Mouse (Mus musculus) E14TG2a.4 (cell line): ENCODE measurements at regions not wholly inside any gene's neighbourhood (a gene's known extent, or its start where the extent isn't known, plus 50 kb on each side); places are given as distances from the start of the nearest gene placed in this dataset.

Source experiments
- CTCF ChIP-seq: conservative IDR thresholded peaks from 2 replicates; pipeline ENCODE4 v1.5.1; 2014; ENCODE audit warnings: low read length
- NANOG ChIP-seq: IDR thresholded peaks from 2 replicates; pipeline ENCODE4 v1.6.1; 2014; ENCODE audit warnings: borderline replicate concordance, low read length, mixed read lengths

DNA sequence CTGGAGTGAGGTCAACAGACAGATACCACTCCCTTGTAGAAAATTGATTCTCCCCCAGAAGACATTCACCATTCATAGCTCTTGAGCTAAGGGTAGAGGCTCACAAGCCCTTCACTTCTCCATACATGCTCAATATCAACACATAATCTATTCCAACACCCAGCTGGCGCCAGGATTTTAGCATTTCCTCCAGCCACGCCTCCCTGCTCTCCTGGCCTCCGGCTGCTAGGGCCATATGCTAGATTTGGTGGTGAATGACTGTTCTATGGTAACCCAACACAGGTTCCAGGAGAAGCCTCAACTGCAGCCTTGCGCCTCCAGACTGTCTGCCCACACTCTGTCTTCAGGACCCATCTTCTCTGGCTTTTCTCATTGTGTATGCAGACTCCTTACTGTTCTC, 197.9 kb downstream of the Gm11011 start:
- TF ChIP-seq CTCF, result no peak
- TF ChIP-seq NANOG, result no peak
